Mouse (Mus musculus) cortical plate, adult 2 months (tissue): Measurements from ENCODE around the gene Mrps5. TPM values are rescaled to one million over a fixed set of nuclear protein-coding genes. Genes with fewer than 3 reads are reported as not detected.
"Not testable (repeated sequence)": the region's sequence is repeated elsewhere in the genome, so short reads cannot be mapped to it uniquely, and the experiment has no call there.

ENCODE experiments used
- H3K27ac ChIP-seq: fragments of 200-500 bp; 2 replicates; pipeline ENCODE4 v1.5.1; 2012; ENCODE audit warnings: low read length, control low read depth, inconsistent platforms; ENCODE audit not compliant: insufficient read depth
- H3K4me1 ChIP-seq: fragments of 200-500 bp; 2 replicates; pipeline ENCODE4 v1.6.1; 2011; ENCODE audit warnings: low read length; ENCODE audit not compliant: control insufficient read depth, insufficient read depth
- H3K4me3 ChIP-seq: fragments of 200-500 bp; 2 replicates; pipeline ENCODE4 v1.5.1; 2011; ENCODE audit warnings: mild to moderate bottlenecking, low read length, control low read depth; ENCODE audit not compliant: insufficient read depth
- CTCF ChIP-seq: fragments of 200-500 bp; IDR thresholded peaks from 2 replicates; pipeline ENCODE4 v1.5.1; 2011; ENCODE audit warnings: mild to moderate bottlenecking, control low read depth, low read length; ENCODE audit not compliant: insufficient read depth; ENCODE audit errors: extremely low read depth
- POLR2A ChIP-seq: fragments of 200-500 bp; IDR thresholded peaks from 2 replicates; pipeline ENCODE4 v1.6.1; 2011; ENCODE audit warnings: mild to moderate bottlenecking, low read length, control low read depth; ENCODE audit not compliant: insufficient read depth; ENCODE audit errors: extremely low read depth
- polyA plus RNA-seq: library from polyadenylated mRNA; depleted of rRNA; stranded (reverse); fragments of >200 nt; gene quantifications from 2 replicates; pipeline ENCODE4 v1.2.3, GENCODE M21; 2012

The Mrps5 gene
- polyA plus RNA-seq, 1 experiment = 88.8 TPM

DNA sequence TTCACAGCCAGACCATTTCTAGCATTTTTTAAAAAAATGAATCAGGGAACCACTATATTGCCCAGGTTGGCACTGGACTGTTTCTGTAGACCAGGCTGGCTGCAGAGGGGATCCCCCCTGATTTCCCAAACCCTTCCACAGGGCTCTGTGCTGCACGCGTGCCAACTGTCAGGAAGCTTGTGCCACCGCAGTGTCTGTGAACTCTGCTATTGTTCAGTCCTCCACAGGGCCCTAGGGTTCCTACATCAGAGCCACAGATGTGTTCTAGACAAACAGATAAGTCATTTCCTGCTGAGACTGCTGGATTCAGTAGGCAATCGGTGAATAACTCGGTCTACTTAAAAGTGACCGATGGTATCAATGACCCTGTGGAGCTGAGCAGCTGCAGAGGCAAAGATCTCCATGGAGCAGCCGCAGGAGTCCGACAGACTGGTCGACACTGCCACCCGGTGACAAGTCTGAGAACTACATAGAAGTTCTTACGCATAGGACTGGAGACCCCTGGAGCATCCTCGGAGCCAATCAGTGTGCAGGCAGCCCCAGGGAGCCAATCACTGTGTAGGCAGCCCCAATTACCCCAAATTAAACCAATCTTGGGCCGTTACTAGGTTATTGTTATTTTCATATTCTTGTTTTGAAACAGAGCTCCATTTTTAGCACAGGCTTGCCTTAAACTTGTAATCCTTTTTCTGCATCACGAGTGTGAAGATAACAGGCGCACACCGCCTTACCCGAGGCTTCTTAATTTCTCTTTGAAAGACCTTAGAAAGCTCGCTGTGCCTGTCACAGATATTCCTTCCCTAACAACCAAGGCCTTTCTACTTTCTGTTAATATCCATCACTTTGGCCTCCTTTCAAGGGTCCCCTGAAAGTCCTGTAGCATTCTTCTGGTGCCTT, 27.7 kb upstream of the Mrps5 start:
- peak; percentile 94 for TF ChIP-seq CTCF
- no peak for TF ChIP-seq POLR2A
- no peak overlapping the region; the same call in 1 of the 2 replicates for H3K4me3 ChIP-seq
- no peaks in the 10 kb centered on the region for H3K4me1 ChIP-seq
- no peak overlapping the region for H3K27ac ChIP-seq

GRCm38 (mm10) chr2:127573322-127573721, 13.7 kb upstream of the Mrps5 start:
- H3K27ac ChIP-seq = no peak overlapping the region
- H3K4me1 ChIP-seq = no peaks in the 10 kb centered on the region
- TF ChIP-seq POLR2A (no peak), CTCF (no peak)
- H3K4me3 ChIP-seq = no peak overlapping the region

DNA sequence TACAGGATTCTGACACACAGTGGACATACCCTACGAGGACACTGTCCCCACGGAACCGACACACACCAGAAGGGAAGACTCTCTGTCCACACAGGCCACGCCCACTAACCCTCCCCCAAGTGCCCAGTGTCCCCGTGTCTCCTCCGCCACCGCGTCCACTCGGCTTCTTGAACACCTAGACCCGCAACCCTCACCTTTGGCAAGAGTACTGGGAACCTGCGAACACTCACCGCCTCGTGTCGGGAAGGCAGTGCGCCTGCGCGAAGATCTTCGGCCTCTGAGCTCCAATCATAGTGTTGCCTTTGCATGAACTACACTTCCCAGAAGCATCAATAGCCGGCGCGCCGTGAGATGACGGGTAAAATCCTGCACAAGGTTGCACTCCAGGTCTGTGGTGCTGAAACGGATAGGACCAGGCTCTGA, 2.6 kb upstream of the Mrps5 start:
- Histone ChIP-seq H3K27ac (no peak overlapping the region), H3K4me3 (peak overlapping the region; percentile 79), H3K4me1 (peaks cover 5% of the 10 kb centered on the region; the same call in 1 of the 2 replicates)
- TF ChIP-seq POLR2A (peak; percentile 96), CTCF (no peak)

DNA sequence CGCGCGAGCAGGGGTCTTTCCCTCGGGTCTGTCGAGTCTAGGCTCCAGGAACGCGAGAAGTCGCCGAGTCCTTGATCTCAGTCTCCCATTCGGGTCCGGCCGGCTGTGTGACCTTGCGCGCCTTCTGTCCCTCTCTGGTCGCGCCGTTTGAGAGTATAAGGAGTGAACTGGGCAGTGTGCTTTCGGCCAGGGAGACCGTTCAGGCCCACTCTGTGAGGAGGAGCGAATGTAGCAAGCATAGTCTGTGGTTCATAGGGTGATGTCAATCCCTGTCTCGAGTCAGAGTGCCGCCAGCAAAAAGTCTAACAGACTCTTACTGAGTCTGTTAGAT, 457 bp downstream of the Mrps5 start:
- peaks cover 5% of the 10 kb centered on the region; the same call in 1 of the 2 replicates for H3K4me1 ChIP-seq
- H3K27ac ChIP-seq = peak overlapping the region; percentile 88
- H3K4me3 ChIP-seq = peak overlapping the region; percentile 79
- TF ChIP-seq POLR2A = no peak
- no peak for TF ChIP-seq CTCF

DNA sequence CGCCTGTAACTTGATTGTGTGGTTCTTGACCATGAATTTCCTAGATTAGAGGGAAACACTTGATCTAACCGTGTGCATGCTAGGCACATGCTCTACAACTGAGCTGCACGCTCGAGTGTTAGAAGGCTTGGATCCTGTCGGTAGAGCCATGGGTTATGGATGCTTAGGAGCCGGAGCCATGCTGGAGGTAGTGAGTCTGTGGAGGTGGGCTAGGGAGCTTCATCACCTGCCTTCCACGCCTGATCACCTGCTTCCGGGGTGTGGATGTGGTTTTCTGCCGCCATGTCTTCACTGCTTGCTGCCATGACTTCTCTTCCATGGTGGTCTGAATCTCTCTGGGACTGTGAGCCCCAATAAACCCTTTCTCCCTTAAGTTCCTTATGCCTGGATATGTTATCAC, 1.9 kb downstream of the Mrps5 start:
- H3K4me3 ChIP-seq = no peak overlapping the region
- TF ChIP-seq CTCF = no peak
- TF ChIP-seq POLR2A = no peak
- H3K27ac ChIP-seq = no peak overlapping the region
- H3K4me1 ChIP-seq = peaks cover 5% of the 10 kb centered on the region; the same call in 1 of the 2 replicates

- H3K27ac ChIP-seq = no peak overlapping the region
- H3K4me1 ChIP-seq = peaks cover 5% of the 10 kb centered on the region; the same call in 1 of the 2 replicates
- H3K4me3 ChIP-seq = no peak overlapping the region
- no peak for TF ChIP-seq CTCF
These were observed 3.2 kb downstream of the Mrps5 start for GRCm38 (mm10) chr2:127590204-127590603.

- Histone ChIP-seq H3K27ac (no peak overlapping the region), H3K4me3 (no peak overlapping the region), H3K4me1 (peaks cover 5% of the 10 kb centered on the region; the same call in 1 of the 2 replicates)
- TF ChIP-seq CTCF (peak; percentile 22; the same call in 1 of the 2 replicates), POLR2A (no peak)
These were observed 3.8 kb downstream of the Mrps5 start for GRCm38 (mm10) chr2:127590840-127591239.

- not testable (repeated sequence) for H3K4me3 ChIP-seq, H3K27ac ChIP-seq, H3K4me1 ChIP-seq
These were observed 16.4 kb downstream of the Mrps5 start for GRCm38 (mm10) chr2:127603383-127603782.

DNA sequence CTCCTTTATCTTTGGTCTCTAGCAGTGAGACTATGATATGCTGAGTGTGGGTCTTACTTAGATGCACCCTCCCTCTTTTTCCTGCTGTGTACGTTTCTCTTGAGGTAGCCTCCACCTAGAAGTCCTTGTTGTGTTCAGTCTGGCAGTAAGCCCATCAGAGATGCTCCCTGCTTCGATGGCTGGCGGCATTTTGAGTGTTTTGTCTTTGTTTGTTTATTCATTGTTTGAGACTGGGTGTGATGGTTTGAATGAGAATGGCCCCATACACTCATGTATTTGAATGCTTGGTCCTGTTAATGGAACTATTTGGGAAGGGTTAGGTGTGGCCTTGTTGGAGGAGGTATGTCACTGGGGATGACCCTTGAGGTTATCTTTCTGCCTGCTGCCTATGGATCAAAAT, 18.2 kb downstream of the Mrps5 start:
- no peak overlapping the region for H3K4me3 ChIP-seq

DNA sequence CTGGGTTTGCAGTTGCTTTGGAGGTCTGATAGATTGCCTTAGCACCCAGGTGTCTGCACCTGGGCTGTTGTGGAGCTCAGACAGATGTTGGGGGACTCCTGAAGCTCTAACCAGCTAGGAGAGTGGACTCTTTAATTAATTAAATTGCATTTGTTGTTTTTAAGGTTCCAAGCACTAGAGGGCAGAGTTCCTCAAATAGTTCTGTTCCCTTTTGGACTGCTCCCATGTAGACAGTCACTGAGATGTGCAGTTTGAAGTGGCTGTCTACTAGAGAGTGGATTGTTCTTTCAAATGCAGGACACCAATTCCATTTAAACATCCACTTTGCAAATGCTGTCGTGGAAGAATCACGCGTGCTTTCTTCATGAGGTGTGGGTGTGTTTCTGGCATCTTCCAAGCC, 21.2 kb downstream of the Mrps5 start:
- no peak for TF ChIP-seq POLR2A
- TF ChIP-seq CTCF = peak; percentile 46
- Histone ChIP-seq H3K4me1 (no peaks in the 10 kb centered on the region; the same call in 1 of the 2 replicates), H3K27ac (no peak overlapping the region; the same call in 1 of the 2 replicates), H3K4me3 (no peak overlapping the region)

More for the DNA sequence above, 18.2 kb downstream of the Mrps5 start:
- TF ChIP-seq CTCF (no peak), POLR2A (no peak)
- no peak overlapping the region for H3K27ac ChIP-seq
- H3K4me1 ChIP-seq = no peaks in the 10 kb centered on the region; the same call in 1 of the 2 replicates
